Mouse (Mus musculus): ENCODE data around the gene Sccpdh. TPM values are rescaled to one million over a fixed set of nuclear protein-coding genes. Genes with fewer than 3 reads are reported as not detected.
A peak's percentile ranks its signal among the peaks of the same experiment; 100 is the strongest.
"Not testable (repeated sequence)": the region's sequence is repeated elsewhere in the genome, so short reads cannot be mapped to it uniquely, and the experiment has no call there.

Gene Sccpdh
- polyA plus RNA-seq, 1 experiment from 2014 or later = 151 TPM

GRCm38 (mm10) chr1:179679326-179679725 is 11.3 kb downstream of the Sccpdh start:
- no peaks in the 10 kb centered on the region for H3K4me1 ChIP-seq (ENCODE audit: control insufficient read depth, insufficient read depth, low read length)
- H3K4me3 ChIP-seq (replicated peaks; ENCODE audit: low read depth, low read length) = no peak overlapping the region
- no peak overlapping the region for H3K27ac ChIP-seq (replicated peaks; ENCODE audit: low read depth, low read length)
- no peak for DNase-seq
- WGBS = 98% methylated on average over 4 of the region's 4 CpGs
- no peak for ATAC-seq (ENCODE audit: low FRiP score, low TSS enrichment)
- no peak overlapping the region for H3K4me2 ChIP-seq (ENCODE audit: low read length)
- no peak overlapping the region for H3K9ac ChIP-seq (replicated peaks; ENCODE audit: low read length)
- peaks cover 84% of the 10 kb centered on the region for H3K36me3 ChIP-seq (ENCODE audit: control insufficient read depth, insufficient read depth, low read length)
- H3K27me3 ChIP-seq (ENCODE audit: control insufficient read depth, insufficient read depth, low read length) = no peaks in the 10 kb centered on the region
- H3K9me3 ChIP-seq (ENCODE audit: control insufficient read depth, low read length) = no peaks in the 10 kb centered on the region

- not testable (repeated sequence) for H3K27ac ChIP-seq (replicated peaks; ENCODE audit: low read depth, low read length); H3K9ac ChIP-seq (replicated peaks; ENCODE audit: low read length); DNase-seq; H3K4me3 ChIP-seq (replicated peaks; ENCODE audit: low read depth, low read length); H3K4me1 ChIP-seq (ENCODE audit: control insufficient read depth, insufficient read depth, low read length); H3K27me3 ChIP-seq (ENCODE audit: control insufficient read depth, insufficient read depth, low read length); ATAC-seq (ENCODE audit: low FRiP score, low TSS enrichment); H3K9me3 ChIP-seq (ENCODE audit: control insufficient read depth, low read length); H3K4me2 ChIP-seq (ENCODE audit: low read length)
- WGBS = 89% methylated on average over 9 of the region's 10 CpGs
- peaks cover 82% of the 10 kb centered on the region for H3K36me3 ChIP-seq (ENCODE audit: control insufficient read depth, insufficient read depth, low read length)
These were observed 14.7 kb downstream of the Sccpdh start for GRCm38 (mm10) chr1:179682753-179683152.

- ATAC-seq (ENCODE audit: low FRiP score, low TSS enrichment) (no peak), DNase-seq (no peak)
- 94% methylated on average over 6 of the region's 6 CpGs for WGBS
- Histone ChIP-seq H3K4me2 (ENCODE audit: low read length) (no peak overlapping the region), H3K36me3 (ENCODE audit: control insufficient read depth, insufficient read depth, low read length) (peaks cover 58% of the 10 kb centered on the region), H3K27me3 (ENCODE audit: control insufficient read depth, insufficient read depth, low read length) (no peaks in the 10 kb centered on the region), H3K9ac (replicated peaks; ENCODE audit: low read length) (no peak overlapping the region), H3K4me3 (replicated peaks; ENCODE audit: low read depth, low read length) (no peak overlapping the region), H3K27ac (replicated peaks; ENCODE audit: low read depth, low read length) (no peak overlapping the region), H3K9me3 (ENCODE audit: control insufficient read depth, low read length) (no peaks in the 10 kb centered on the region), H3K4me1 (ENCODE audit: control insufficient read depth, insufficient read depth, low read length) (no peaks in the 10 kb centered on the region)
These were observed 18.3 kb downstream of the Sccpdh start for GRCm38 (mm10) chr1:179686348-179686747.

- no peak overlapping the region for H3K9ac ChIP-seq (replicated peaks; ENCODE audit: low read length)
These were observed 18.8 kb downstream of the Sccpdh start for GRCm38 (mm10) chr1:179686781-179687180.

GRCm38 (mm10) chr1:179687305-179687704 is 19.3 kb downstream of the Sccpdh start:
- 95% methylated on average over 1 of the region's 1 CpGs for WGBS
- Histone ChIP-seq H3K36me3 (ENCODE audit: control insufficient read depth, insufficient read depth, low read length) (peaks cover 50% of the 10 kb centered on the region), H3K4me3 (replicated peaks; ENCODE audit: low read depth, low read length) (no peak overlapping the region), H3K4me2 (ENCODE audit: low read length) (no peak overlapping the region), H3K9me3 (ENCODE audit: control insufficient read depth, low read length) (no peaks in the 10 kb centered on the region), H3K9ac (replicated peaks; ENCODE audit: low read length) (no peak overlapping the region), H3K27me3 (ENCODE audit: control insufficient read depth, insufficient read depth, low read length) (no peaks in the 10 kb centered on the region), H3K4me1 (ENCODE audit: control insufficient read depth, insufficient read depth, low read length) (no peaks in the 10 kb centered on the region), H3K27ac (replicated peaks; ENCODE audit: low read depth, low read length) (no peak overlapping the region)
- ATAC-seq (ENCODE audit: low FRiP score, low TSS enrichment) (no peak), DNase-seq (no peak)

More at GRCm38 (mm10) chr1:179686781-179687180, 18.8 kb downstream of the Sccpdh start:
- Histone ChIP-seq H3K27me3 (ENCODE audit: control insufficient read depth, insufficient read depth, low read length) (no peaks in the 10 kb centered on the region), H3K4me3 (replicated peaks; ENCODE audit: low read depth, low read length) (no peak overlapping the region), H3K36me3 (ENCODE audit: control insufficient read depth, insufficient read depth, low read length) (peaks cover 54% of the 10 kb centered on the region), H3K9me3 (ENCODE audit: control insufficient read depth, low read length) (no peaks in the 10 kb centered on the region), H3K27ac (replicated peaks; ENCODE audit: low read depth, low read length) (no peak overlapping the region), H3K4me1 (ENCODE audit: control insufficient read depth, insufficient read depth, low read length) (no peaks in the 10 kb centered on the region), H3K4me2 (ENCODE audit: low read length) (no peak overlapping the region)
- DNase-seq (no peak), ATAC-seq (ENCODE audit: low FRiP score, low TSS enrichment) (no peak)
- 91% methylated on average over 5 of the region's 5 CpGs for WGBS

GRCm38 (mm10) chr1:179687966-179688365 is 20.0 kb downstream of the Sccpdh start:
- ATAC-seq (ENCODE audit: low FRiP score, low TSS enrichment) (no peak), DNase-seq (no peak)
- Histone ChIP-seq H3K9ac (replicated peaks; ENCODE audit: low read length) (no peak overlapping the region), H3K36me3 (ENCODE audit: control insufficient read depth, insufficient read depth, low read length) (peaks cover 46% of the 10 kb centered on the region), H3K4me2 (ENCODE audit: low read length) (no peak overlapping the region), H3K27me3 (ENCODE audit: control insufficient read depth, insufficient read depth, low read length) (no peaks in the 10 kb centered on the region), H3K4me3 (replicated peaks; ENCODE audit: low read depth, low read length) (no peak overlapping the region), H3K4me1 (ENCODE audit: control insufficient read depth, insufficient read depth, low read length) (no peaks in the 10 kb centered on the region), H3K27ac (replicated peaks; ENCODE audit: low read depth, low read length) (no peak overlapping the region), H3K9me3 (ENCODE audit: control insufficient read depth, low read length) (no peaks in the 10 kb centered on the region)
- 93% methylated on average over 3 of the region's 3 CpGs for WGBS

DNA sequence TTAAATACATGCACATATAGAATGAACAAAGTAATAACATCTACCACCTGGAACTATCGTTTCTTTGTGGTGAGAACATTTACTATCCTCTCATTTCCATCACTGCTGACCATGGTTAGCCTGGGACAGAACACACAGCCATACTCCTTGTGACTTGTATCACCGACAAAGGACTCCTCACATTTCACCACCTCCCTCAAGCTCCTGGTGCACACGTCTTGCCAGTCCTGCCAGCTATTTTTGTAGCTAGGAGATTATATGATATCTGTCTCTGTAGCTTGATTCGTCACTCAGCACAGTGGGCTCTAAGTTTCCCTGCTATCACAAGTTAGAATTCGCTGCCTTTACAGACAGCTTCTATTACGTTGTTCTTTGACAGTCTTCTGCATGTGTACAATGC is 20.4 kb downstream of the Sccpdh start:
- H3K9ac ChIP-seq (replicated peaks; ENCODE audit: low read length) = no peak overlapping the region
- no peak overlapping the region for H3K27ac ChIP-seq (replicated peaks; ENCODE audit: low read depth, low read length)
- H3K4me2 ChIP-seq (ENCODE audit: low read length) = no peak overlapping the region
- DNase-seq = no peak
- H3K27me3 ChIP-seq (ENCODE audit: control insufficient read depth, insufficient read depth, low read length) = no peaks in the 10 kb centered on the region
- no peaks in the 10 kb centered on the region for H3K9me3 ChIP-seq (ENCODE audit: control insufficient read depth, low read length)
- peaks cover 41% of the 10 kb centered on the region for H3K36me3 ChIP-seq (ENCODE audit: control insufficient read depth, insufficient read depth, low read length)
- H3K4me3 ChIP-seq (replicated peaks; ENCODE audit: low read depth, low read length) = no peak overlapping the region
- no peaks in the 10 kb centered on the region for H3K4me1 ChIP-seq (ENCODE audit: control insufficient read depth, insufficient read depth, low read length)
- no peak for ATAC-seq (ENCODE audit: low FRiP score, low TSS enrichment)
- 89% methylated on average over 6 of the region's 6 CpGs for WGBS

GRCm38 (mm10) chr1:179688914-179689313 is 20.9 kb downstream of the Sccpdh start:
- Histone ChIP-seq H3K36me3 (ENCODE audit: control insufficient read depth, insufficient read depth, low read length) (peaks cover 36% of the 10 kb centered on the region), H3K27me3 (ENCODE audit: control insufficient read depth, insufficient read depth, low read length) (no peaks in the 10 kb centered on the region), H3K4me2 (ENCODE audit: low read length) (no peak overlapping the region), H3K4me3 (replicated peaks; ENCODE audit: low read depth, low read length) (no peak overlapping the region), H3K9me3 (ENCODE audit: control insufficient read depth, low read length) (no peaks in the 10 kb centered on the region), H3K4me1 (ENCODE audit: control insufficient read depth, insufficient read depth, low read length) (no peaks in the 10 kb centered on the region), H3K9ac (replicated peaks; ENCODE audit: low read length) (no peak overlapping the region), H3K27ac (replicated peaks; ENCODE audit: low read depth, low read length) (no peak overlapping the region)
- ATAC-seq (ENCODE audit: low FRiP score, low TSS enrichment) (no peak), DNase-seq (no peak)
- 72% methylated on average over 5 of the region's 5 CpGs for WGBS

DNA sequence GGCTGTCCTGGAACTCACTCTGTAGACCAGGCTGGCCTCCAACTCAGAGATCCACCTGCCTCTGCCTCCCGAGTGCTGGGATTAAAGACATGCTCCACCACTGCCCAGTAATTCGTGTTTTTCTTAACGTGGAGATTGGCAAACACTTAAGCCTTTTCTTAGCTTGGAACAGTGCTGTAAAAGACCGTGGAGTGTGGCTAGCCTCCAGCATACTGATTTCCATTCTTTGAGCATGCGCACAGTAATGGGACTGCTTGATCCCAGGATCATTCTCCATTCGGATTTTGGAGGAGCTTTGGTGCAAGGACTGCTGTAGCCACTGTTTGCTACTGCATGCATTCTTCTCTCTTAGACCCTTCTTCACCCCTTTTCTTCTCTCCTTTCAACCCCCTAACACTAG is 21.5 kb downstream of the Sccpdh start:
- no peaks in the 10 kb centered on the region for H3K4me1 ChIP-seq (ENCODE audit: control insufficient read depth, insufficient read depth, low read length)
- H3K4me2 ChIP-seq (ENCODE audit: low read length) = no peak overlapping the region
- H3K9me3 ChIP-seq (ENCODE audit: control insufficient read depth, low read length) = no peaks in the 10 kb centered on the region
- 51% methylated on average over 6 of the region's 6 CpGs for WGBS
- no peaks in the 10 kb centered on the region for H3K27me3 ChIP-seq (ENCODE audit: control insufficient read depth, insufficient read depth, low read length)
- H3K9ac ChIP-seq (replicated peaks; ENCODE audit: low read length) = no peak overlapping the region
- no peak for ATAC-seq (ENCODE audit: low FRiP score, low TSS enrichment)
- peak; percentile 3 for DNase-seq
- no peak overlapping the region for H3K4me3 ChIP-seq (replicated peaks; ENCODE audit: low read depth, low read length)
- H3K27ac ChIP-seq (replicated peaks; ENCODE audit: low read depth, low read length) = no peak overlapping the region
- H3K36me3 ChIP-seq (ENCODE audit: control insufficient read depth, insufficient read depth, low read length) = peaks cover 32% of the 10 kb centered on the region

Data from midbrain, embryonic 14.5 days (tissue).